In genomic region chr6:94139952-94140414, GRCm38 (mm10) we compare ENCODE assay signal across 14 mouse cellular contexts.
A peak's percentile ranks its signal among the peaks of the same experiment; 100 is the strongest.
DNase-seq lines count a peak whose midpoint lies in the region; ATAC-seq and TF ChIP-seq lines count a peak whose summit lies in the region.
"Had no signal": no experiment of that assay in that cellular context is flagged by ENCODE, and none has a peak within 500 bp of the region (broad histone marks: within the 10 kb centered on the region; RNA-seq: fewer than 3 reads in every experiment).

No protein-coding gene starts in this region.

- no peak overlapping the region for H3K27ac ChIP-seq in heart, adult 2 months
- H3K27ac ChIP-seq in heart, embryonic 12.5 days (ENCODE audit: poor library complexity, severe bottlenecking), result no peak overlapping the region
- no peak overlapping the region for H3K27ac ChIP-seq in liver, postnatal 0 days (ENCODE audit: low read depth)
- no peak overlapping the region for H3K27ac ChIP-seq in liver, embryonic 12.5 days
- no peak overlapping the region for H3K27ac ChIP-seq in lung, postnatal 0 days (ENCODE audit: low read length)
- H3K27ac ChIP-seq: heart, embryonic 13.5 days; neural tube, embryonic 13.5 days had no signal

- H3K4me2 ChIP-seq in heart, embryonic 12.5 days, result no peak overlapping the region
- no peak overlapping the region for H3K4me2 ChIP-seq in liver, postnatal 0 days (ENCODE audit: low read depth, low read length)
- H3K4me2 ChIP-seq in liver, embryonic 12.5 days, result no peak overlapping the region
- H3K4me2 ChIP-seq in lung, postnatal 0 days (replicated peaks; ENCODE audit: low read depth, low read length), result no peak overlapping the region
- H3K4me2 ChIP-seq: heart, embryonic 13.5 days; neural tube, embryonic 13.5 days had no signal

- no peak for TF ChIP-seq POLR2A in heart, adult 2 months (IDR thresholded peaks at IDR 0.05; ENCODE audit: insufficient read depth, low read depth, low read length)

- no peaks in the 10 kb centered on the region for H3K27me3 ChIP-seq in heart, adult 2 months (ENCODE audit: control insufficient read depth, insufficient read depth, low read length)
- no peaks in the 10 kb centered on the region for H3K27me3 ChIP-seq in heart, embryonic 12.5 days (replicated peaks)
- no peaks in the 10 kb centered on the region for H3K27me3 ChIP-seq in liver, postnatal 0 days (ENCODE audit: insufficient read depth, low read length)
- peaks cover 10% of the 10 kb centered on the region; the same call in 1 of the 2 replicates for H3K27me3 ChIP-seq in liver, embryonic 12.5 days (replicated peaks)
- no peaks in the 10 kb centered on the region for H3K27me3 ChIP-seq in lung, postnatal 0 days (replicated peaks; ENCODE audit: insufficient read depth, low read length)
- H3K27me3 ChIP-seq: heart, embryonic 13.5 days; megakaryocyte, embryonic 14.5 days; neural tube, embryonic 13.5 days had no signal

- peaks cover 4% of the 10 kb centered on the region; the same call in 1 of the 2 replicates for H3K9me3 ChIP-seq in heart, embryonic 12.5 days (replicated peaks)
- H3K9me3 ChIP-seq in liver, postnatal 0 days (ENCODE audit: low read length), result no peaks in the 10 kb centered on the region
- no peaks in the 10 kb centered on the region for H3K9me3 ChIP-seq in liver, embryonic 12.5 days (replicated peaks)
- no peaks in the 10 kb centered on the region for H3K9me3 ChIP-seq in lung, postnatal 0 days (ENCODE audit: low read length)
- H3K9me3 ChIP-seq: heart, embryonic 13.5 days; neural tube, embryonic 13.5 days had no signal

- ATAC-seq in heart, embryonic 12.5 days (ENCODE audit: insufficient number of reproducible peaks, low FRiP score), result no peak
- ATAC-seq in liver, postnatal 0 days, result no peak
- no peak for ATAC-seq in liver, embryonic 12.5 days
- ATAC-seq in lung, postnatal 0 days, result 0 out of 2 replicates have a peak, but pooled peaks have one; percentile 25
- ATAC-seq: intestine, embryonic 16.5 days had no signal

- no peak overlapping the region for H3K4me3 ChIP-seq in heart, adult 2 months
- H3K4me3 ChIP-seq in heart, embryonic 12.5 days, result no peak overlapping the region
- H3K4me3 ChIP-seq in liver, postnatal 0 days (ENCODE audit: low read depth, low read length), result no peak overlapping the region
- H3K4me3 ChIP-seq in liver, embryonic 12.5 days, result no peak overlapping the region
- H3K4me3 ChIP-seq in lung, postnatal 0 days (ENCODE audit: low read depth, low read length), result no peak overlapping the region
- H3K4me3 ChIP-seq: heart, embryonic 13.5 days; megakaryocyte, embryonic 14.5 days; neural tube, embryonic 13.5 days had no signal

- intact Hi-C loops in heart, adult 2 months (cut with DNase I), result loop anchor here (2.0 to 5.0 kb wide), 2 partner anchors 59 to 153 kb away; no protein-coding TSS in a partner anchor

- H3K36me3 ChIP-seq in heart, adult 2 months (ENCODE audit: control insufficient read depth, insufficient read depth, low read length), result no peaks in the 10 kb centered on the region
- no peaks in the 10 kb centered on the region for H3K36me3 ChIP-seq in heart, embryonic 12.5 days
- no peaks in the 10 kb centered on the region for H3K36me3 ChIP-seq in liver, postnatal 0 days (replicated peaks; ENCODE audit: insufficient read depth, low read length)
- H3K36me3 ChIP-seq in liver, embryonic 12.5 days, result no peaks in the 10 kb centered on the region
- H3K36me3 ChIP-seq in lung, postnatal 0 days (ENCODE audit: insufficient read depth, low read length), result no peaks in the 10 kb centered on the region
- H3K36me3 ChIP-seq: neural tube, embryonic 13.5 days had no signal

- 0 out of 2 replicates have a peak, but pooled peaks cover 2% of the 10 kb centered on the region for H3K79me2 ChIP-seq in heart, adult 2 months (replicated peaks; ENCODE audit: control insufficient read depth, insufficient read depth, low read length)

- no peak for TF ChIP-seq EP300 in heart, adult 2 months (IDR thresholded peaks at IDR 0.05; ENCODE audit: insufficient read depth, low read depth, low read length)
- TF ChIP-seq EP300 in liver, postnatal 0 days (IDR thresholded peaks at IDR 0.05; ENCODE audit: low read depth), result no peak
- no peak for TF ChIP-seq EP300 in lung, postnatal 0 days (IDR thresholded peaks at IDR 0.05)

- TF ChIP-seq CTCF in heart, adult 2 months (IDR thresholded peaks at IDR 0.05), result peak; percentile 83
- TF ChIP-seq CTCF in liver, postnatal 0 days (IDR thresholded peaks at IDR 0.05; ENCODE audit: low read depth), result peak; percentile 56
- TF ChIP-seq CTCF in lung, postnatal 0 days (IDR thresholded peaks at IDR 0.05), result peak; percentile 68

- 72% methylated on average over 3 of the region's 3 CpGs for WGBS in heart, adult 2 months
- WGBS in heart, embryonic 12.5 days, result 87% methylated on average over 3 of the region's 3 CpGs
- 73% methylated on average over 3 of the region's 3 CpGs for WGBS in liver, postnatal 0 days (ENCODE audit: insufficient replicate concordance)
- WGBS in liver, embryonic 12.5 days (ENCODE audit: insufficient replicate concordance), result 62% methylated on average over 3 of the region's 3 CpGs
- 67% methylated on average over 3 of the region's 3 CpGs for WGBS in lung, postnatal 0 days

- no peak overlapping the region for H3K9ac ChIP-seq in heart, adult 2 months (ENCODE audit: low read depth, low read length)
- no peak overlapping the region for H3K9ac ChIP-seq in heart, embryonic 12.5 days
- no peak overlapping the region for H3K9ac ChIP-seq in liver, postnatal 0 days (replicated peaks)
- no peak overlapping the region for H3K9ac ChIP-seq in liver, embryonic 12.5 days
- H3K9ac ChIP-seq in lung, postnatal 0 days (replicated peaks; ENCODE audit: low read depth), result no peak overlapping the region
- H3K9ac ChIP-seq: heart, embryonic 13.5 days; neural tube, embryonic 13.5 days had no signal

- no peak for DNase-seq in heart, adult 2 months
- no peak for DNase-seq in liver, postnatal 0 days
- peak; percentile 11 for DNase-seq in Muller cell, postnatal 12 days (ENCODE audit: inconsistent ontology term)
- DNase-seq in lung, postnatal 0 days (ENCODE audit: low spot score), result peak; percentile 51
- no peak for DNase-seq in layer of hippocampus, adult 11-12 months (ENCODE audit: low spot score)
- DNase-seq: cerebellum, adult 11 months; spleen, adult 18-20 months; thymus, postnatal 4 days had no signal

- peaks cover 2% of the 10 kb centered on the region; the same call in 1 of the 2 replicates for H3K4me1 ChIP-seq in heart, adult 2 months (ENCODE audit: control insufficient read depth, insufficient read depth, low read length)
- peaks cover 28% of the 10 kb centered on the region for H3K4me1 ChIP-seq in heart, embryonic 12.5 days (replicated peaks)
- no peaks in the 10 kb centered on the region for H3K4me1 ChIP-seq in liver, postnatal 0 days (ENCODE audit: insufficient read depth)
- no peaks in the 10 kb centered on the region for H3K4me1 ChIP-seq in liver, embryonic 12.5 days
- H3K4me1 ChIP-seq in lung, postnatal 0 days (ENCODE audit: insufficient read depth, low read depth, low read length), result no peaks in the 10 kb centered on the region
- H3K4me1 ChIP-seq: megakaryocyte, embryonic 14.5 days had no signal

Comparison
In these comparisons a context has a peak if more than half of its experiments do, and no peak if none do; other contexts are left out.
1. DNase-seq: peak in Muller cell, postnatal 12 days (single experiment) and lung, postnatal 0 days (single experiment); none in heart, adult 2 months (0 of 2), liver, postnatal 0 days (single experiment) and layer of hippocampus, adult 11-12 months (single experiment).
2. Peak in every context shown above with its lines, with median percentiles within 50 percentile points of each other: CTCF ChIP-seq.